Mouse (Mus musculus): ENCODE measurements around the gene Yeats4. TPM values are rescaled to one million over a fixed set of nuclear protein-coding genes. Genes with fewer than 3 reads are reported as not detected.
A peak's percentile ranks its signal among the peaks of the same experiment; 100 is the strongest.

The Yeats4 gene
- polyA plus RNA-seq, 1 experiment: 65.1 TPM

- Histone ChIP-seq H3K9me3 (replicated peaks; ENCODE audit: control insufficient read depth, insufficient read depth, low read length, poor library complexity, severe bottlenecking) (no peaks in the 10 kb centered on the region), H3K36me3 (ENCODE audit: control insufficient read depth, insufficient read depth, low read length, poor library complexity, severe bottlenecking) (no peaks in the 10 kb centered on the region), H3K9ac (ENCODE audit: low read depth, poor library complexity, severe bottlenecking) (0 out of 2 replicates have a peak overlapping the region, but pooled peaks have one; percentile 18), H3K27ac (ENCODE audit: insufficient read depth, low read length) (no peak overlapping the region), H3K27me3 (ENCODE audit: control insufficient read depth, insufficient read depth, low read length, poor library complexity, severe bottlenecking) (no peaks in the 10 kb centered on the region), H3K4me3 (ENCODE audit: low read depth, low read length) (no peak overlapping the region), H3K4me1 (ENCODE audit: control insufficient read depth, insufficient read depth, low read length) (no peaks in the 10 kb centered on the region)
- TF ChIP-seq EP300 (IDR thresholded peaks at IDR 0.05; ENCODE audit: insufficient read depth, low read depth, low read length): no peak
- no peak for TF ChIP-seq POLR2A (IDR thresholded peaks at IDR 0.05; ENCODE audit: insufficient read depth, low read length)
- no peak for TF ChIP-seq CTCF (IDR thresholded peaks at IDR 0.05; ENCODE audit: low read depth, low read length)
Measured at GRCm38 (mm10) chr10:117208221-117208620, 16.1 kb downstream of the Yeats4 start.

GRCm38 (mm10) chr10:117206070-117206469, 18.2 kb downstream of the Yeats4 start:
- Histone ChIP-seq H3K4me1 (ENCODE audit: control insufficient read depth, insufficient read depth, low read length) (no peaks in the 10 kb centered on the region), H3K36me3 (ENCODE audit: control insufficient read depth, insufficient read depth, low read length, poor library complexity, severe bottlenecking) (no peaks in the 10 kb centered on the region), H3K9ac (ENCODE audit: low read depth, poor library complexity, severe bottlenecking) (no peak overlapping the region), H3K27me3 (ENCODE audit: control insufficient read depth, insufficient read depth, low read length, poor library complexity, severe bottlenecking) (no peaks in the 10 kb centered on the region), H3K27ac (ENCODE audit: insufficient read depth, low read length) (no peak overlapping the region), H3K4me3 (ENCODE audit: low read depth, low read length) (no peak overlapping the region), H3K9me3 (replicated peaks; ENCODE audit: control insufficient read depth, insufficient read depth, low read length, poor library complexity, severe bottlenecking) (no peaks in the 10 kb centered on the region)
- TF ChIP-seq POLR2A (IDR thresholded peaks at IDR 0.05; ENCODE audit: insufficient read depth, low read length): no peak

- TF ChIP-seq CTCF (IDR thresholded peaks at IDR 0.05; ENCODE audit: low read depth, low read length) (no peak), POLR2A (IDR thresholded peaks at IDR 0.05; ENCODE audit: insufficient read depth, low read length) (no peak), EP300 (IDR thresholded peaks at IDR 0.05; ENCODE audit: insufficient read depth, low read depth, low read length) (no peak)
- Histone ChIP-seq H3K27ac (ENCODE audit: insufficient read depth, low read length) (no peak overlapping the region), H3K4me3 (ENCODE audit: low read depth, low read length) (no peak overlapping the region)
Measured at GRCm38 (mm10) chr10:117203558-117203981, 20.7 kb downstream of the Yeats4 start.

GRCm38 (mm10) chr10:117202981-117203557, 21.2 kb downstream of the Yeats4 start:
- no peak for TF ChIP-seq EP300 (IDR thresholded peaks at IDR 0.05; ENCODE audit: insufficient read depth, low read depth, low read length)
- no peak for TF ChIP-seq POLR2A (IDR thresholded peaks at IDR 0.05; ENCODE audit: insufficient read depth, low read length)
- no peak for TF ChIP-seq CTCF (IDR thresholded peaks at IDR 0.05; ENCODE audit: low read depth, low read length)
- Histone ChIP-seq H3K9ac (ENCODE audit: low read depth, poor library complexity, severe bottlenecking) (no peak overlapping the region), H3K4me1 (ENCODE audit: control insufficient read depth, insufficient read depth, low read length) (no peaks in the 10 kb centered on the region), H3K9me3 (replicated peaks; ENCODE audit: control insufficient read depth, insufficient read depth, low read length, poor library complexity, severe bottlenecking) (no peaks in the 10 kb centered on the region), H3K27me3 (ENCODE audit: control insufficient read depth, insufficient read depth, low read length, poor library complexity, severe bottlenecking) (no peaks in the 10 kb centered on the region), H3K4me3 (ENCODE audit: low read depth, low read length) (no peak overlapping the region), H3K36me3 (ENCODE audit: control insufficient read depth, insufficient read depth, low read length, poor library complexity, severe bottlenecking) (no peaks in the 10 kb centered on the region), H3K27ac (ENCODE audit: insufficient read depth, low read length) (no peak overlapping the region)

More at GRCm38 (mm10) chr10:117203558-117203981, 20.7 kb downstream of the Yeats4 start:
- Histone ChIP-seq H3K9me3 (replicated peaks; ENCODE audit: control insufficient read depth, insufficient read depth, low read length, poor library complexity, severe bottlenecking) (no peaks in the 10 kb centered on the region), H3K9ac (ENCODE audit: low read depth, poor library complexity, severe bottlenecking) (no peak overlapping the region), H3K4me1 (ENCODE audit: control insufficient read depth, insufficient read depth, low read length) (no peaks in the 10 kb centered on the region), H3K36me3 (ENCODE audit: control insufficient read depth, insufficient read depth, low read length, poor library complexity, severe bottlenecking) (no peaks in the 10 kb centered on the region), H3K27me3 (ENCODE audit: control insufficient read depth, insufficient read depth, low read length, poor library complexity, severe bottlenecking) (no peaks in the 10 kb centered on the region)

- Histone ChIP-seq H3K4me1 (ENCODE audit: control insufficient read depth, insufficient read depth, low read length) (no peaks in the 10 kb centered on the region), H3K9me3 (replicated peaks; ENCODE audit: control insufficient read depth, insufficient read depth, low read length, poor library complexity, severe bottlenecking) (no peaks in the 10 kb centered on the region), H3K27me3 (ENCODE audit: control insufficient read depth, insufficient read depth, low read length, poor library complexity, severe bottlenecking) (no peaks in the 10 kb centered on the region), H3K9ac (ENCODE audit: low read depth, poor library complexity, severe bottlenecking) (no peak overlapping the region), H3K36me3 (ENCODE audit: control insufficient read depth, insufficient read depth, low read length, poor library complexity, severe bottlenecking) (no peaks in the 10 kb centered on the region), H3K27ac (ENCODE audit: insufficient read depth, low read length) (no peak overlapping the region), H3K4me3 (ENCODE audit: low read depth, low read length) (no peak overlapping the region)
- no peak for TF ChIP-seq EP300 (IDR thresholded peaks at IDR 0.05; ENCODE audit: insufficient read depth, low read depth, low read length)
- TF ChIP-seq POLR2A (IDR thresholded peaks at IDR 0.05; ENCODE audit: insufficient read depth, low read length): no peak
- TF ChIP-seq CTCF (IDR thresholded peaks at IDR 0.05; ENCODE audit: low read depth, low read length): no peak
Measured at GRCm38 (mm10) chr10:117199701-117200100, 24.6 kb downstream of the Yeats4 start.

GRCm38 (mm10) chr10:117196696-117197095, 27.6 kb downstream of the Yeats4 start:
- Histone ChIP-seq H3K27me3 (ENCODE audit: control insufficient read depth, insufficient read depth, low read length, poor library complexity, severe bottlenecking) (no peaks in the 10 kb centered on the region), H3K36me3 (ENCODE audit: control insufficient read depth, insufficient read depth, low read length, poor library complexity, severe bottlenecking) (no peaks in the 10 kb centered on the region), H3K27ac (ENCODE audit: insufficient read depth, low read length) (no peak overlapping the region), H3K9me3 (replicated peaks; ENCODE audit: control insufficient read depth, insufficient read depth, low read length, poor library complexity, severe bottlenecking) (no peaks in the 10 kb centered on the region), H3K9ac (ENCODE audit: low read depth, poor library complexity, severe bottlenecking) (no peak overlapping the region), H3K4me1 (ENCODE audit: control insufficient read depth, insufficient read depth, low read length) (no peaks in the 10 kb centered on the region), H3K4me3 (ENCODE audit: low read depth, low read length) (no peak overlapping the region)
- TF ChIP-seq EP300 (IDR thresholded peaks at IDR 0.05; ENCODE audit: insufficient read depth, low read depth, low read length): no peak
- no peak for TF ChIP-seq CTCF (IDR thresholded peaks at IDR 0.05; ENCODE audit: low read depth, low read length)
- TF ChIP-seq POLR2A (IDR thresholded peaks at IDR 0.05; ENCODE audit: insufficient read depth, low read length): no peak
